Mouse (Mus musculus) cerebellum, adult 8-10 months (tissue): ENCODE results near the gene Rab3a.

Experiments
- DNase-seq: peaks from one replicate; pipeline ENCODE4 v3.0.0; 2022

Gene Rab3a

GRCm38 (mm10) chr8:70754043-70754870, at the start of gene Rab3a:
Rab3a (plus strand) TSS chr8:70754679.
- DNase-seq = peak; percentile 95

DNA sequence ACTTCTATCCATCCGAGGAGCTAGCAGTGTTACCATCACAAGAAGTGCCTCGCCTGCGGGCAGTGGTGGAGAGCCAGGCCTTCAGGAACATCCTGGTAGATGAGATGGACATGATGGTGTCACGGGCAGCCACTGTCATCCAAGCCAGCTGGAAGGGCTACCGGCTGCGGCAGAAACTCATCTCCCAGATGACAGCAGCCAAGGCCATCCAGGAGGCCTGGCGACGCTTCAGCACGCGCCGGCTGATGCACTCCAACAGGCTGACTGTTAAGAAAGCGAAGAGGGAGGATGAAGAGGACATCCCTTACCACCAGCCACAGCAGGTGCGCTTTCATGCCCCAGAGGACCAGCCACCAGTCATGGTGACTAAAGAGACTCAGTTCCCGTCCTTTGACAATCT, 46.2 kb upstream of the Rab3a start:
- no peak for DNase-seq

DNA sequence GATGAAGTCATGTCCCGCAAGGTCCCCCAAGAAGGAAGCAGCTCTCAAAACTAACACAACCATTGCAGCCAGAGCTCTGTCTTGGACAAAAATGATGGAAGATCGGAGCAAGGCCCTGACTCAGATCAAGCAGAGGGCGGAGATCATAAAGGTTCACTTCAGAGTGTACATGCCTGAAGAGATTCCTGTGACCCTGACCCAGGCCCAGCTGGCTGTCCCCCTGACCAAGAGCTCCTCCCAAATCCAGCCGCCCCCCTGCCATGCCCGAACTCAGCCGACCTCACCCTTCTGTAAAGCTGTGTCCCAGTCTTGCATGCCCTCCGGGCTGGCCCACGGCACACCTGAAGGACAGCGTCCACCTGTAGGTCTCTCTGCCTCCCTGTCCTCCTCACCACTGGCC, 44.7 kb upstream of the Rab3a start:
- no peak for DNase-seq

DNA sequence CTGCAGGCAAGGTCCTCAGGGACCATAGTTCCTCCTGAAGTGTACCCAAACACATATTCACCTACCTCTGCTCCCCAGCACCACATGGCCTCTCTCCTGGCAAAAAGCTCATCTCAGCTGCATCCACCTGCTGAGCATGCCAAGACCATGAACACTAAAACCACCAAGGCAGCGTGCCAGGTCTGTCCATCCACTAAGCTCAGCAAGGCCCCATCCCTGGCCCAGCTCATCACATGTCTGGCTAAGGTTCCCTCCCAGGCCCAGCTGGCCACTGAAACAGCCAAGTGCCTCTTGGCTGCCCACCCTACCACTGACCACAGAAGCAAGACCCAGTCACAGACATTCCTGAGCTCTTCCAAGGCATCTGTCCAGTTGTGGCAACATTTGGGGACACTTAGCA, 44.2 kb upstream of the Rab3a start:
- DNase-seq = no peak

GRCm38 (mm10) chr8:70711041-70711440, 43.4 kb upstream of the Rab3a start:
- DNase-seq = no peak

DNA sequence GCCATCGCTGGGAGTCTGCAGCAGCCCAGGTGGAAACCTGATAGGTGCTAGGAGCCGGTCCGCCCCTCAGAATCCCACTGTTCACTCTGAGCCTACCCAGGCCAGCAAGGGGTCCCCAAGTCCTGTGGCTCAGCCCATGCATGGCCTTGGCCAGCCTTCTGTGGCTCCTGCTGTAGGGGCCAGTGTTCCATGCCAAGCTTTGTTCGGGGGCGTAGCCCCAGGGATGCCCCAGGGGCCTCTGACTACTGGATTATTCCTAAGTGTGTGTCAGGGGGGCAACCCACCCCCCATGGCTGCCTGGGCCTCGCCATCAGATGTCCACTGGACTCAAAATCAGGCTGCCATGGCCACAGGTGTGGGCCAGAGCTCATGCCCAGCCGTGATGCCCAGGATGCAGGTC, 40.5 kb upstream of the Rab3a start:
- no peak for DNase-seq

GRCm38 (mm10) chr8:70715086-70715485, 39.4 kb upstream of the Rab3a start:
- DNase-seq = no peak

DNA sequence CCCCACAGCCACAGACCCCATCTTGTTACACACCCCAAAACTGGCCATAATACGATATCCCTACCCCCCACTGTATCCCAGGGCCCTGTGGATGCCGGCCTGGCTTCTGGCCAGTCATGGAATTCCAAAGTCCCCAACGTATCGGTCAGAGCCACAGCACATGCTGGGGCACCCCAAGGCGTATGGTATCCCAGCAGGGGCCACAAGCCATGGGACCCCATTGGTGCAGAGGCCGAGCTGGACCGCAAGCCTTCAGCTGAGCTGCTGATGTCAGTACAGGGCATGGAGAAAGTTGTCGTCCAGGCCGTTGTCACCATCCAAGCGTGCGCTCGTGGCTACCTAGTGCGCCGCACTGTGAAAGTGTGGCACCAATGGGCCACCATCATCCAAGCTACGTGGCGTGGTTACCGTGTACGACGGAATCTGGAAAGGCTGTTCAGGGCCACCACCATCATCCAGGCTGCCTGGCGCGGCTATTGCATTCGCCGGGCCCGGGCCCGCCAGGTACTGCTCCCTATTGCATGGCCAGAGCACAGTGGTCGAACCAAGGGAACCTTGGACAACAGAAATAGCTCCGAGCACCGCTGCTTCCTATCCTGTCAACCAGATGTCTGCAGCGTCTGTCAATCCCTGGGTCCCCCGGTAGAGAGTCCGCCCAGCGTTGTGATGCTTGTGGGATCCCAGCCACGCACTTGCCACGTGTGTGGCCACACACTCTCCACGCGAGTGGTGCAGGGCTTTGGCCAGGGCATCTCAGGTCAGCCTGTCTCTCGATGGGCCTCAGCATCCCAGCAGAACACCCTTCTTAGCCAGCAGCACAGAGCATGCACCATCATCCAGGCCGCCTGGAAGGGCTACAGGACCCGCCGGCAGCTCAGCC, 37.7 kb upstream of the Rab3a start:
- no peak for DNase-seq

DNA sequence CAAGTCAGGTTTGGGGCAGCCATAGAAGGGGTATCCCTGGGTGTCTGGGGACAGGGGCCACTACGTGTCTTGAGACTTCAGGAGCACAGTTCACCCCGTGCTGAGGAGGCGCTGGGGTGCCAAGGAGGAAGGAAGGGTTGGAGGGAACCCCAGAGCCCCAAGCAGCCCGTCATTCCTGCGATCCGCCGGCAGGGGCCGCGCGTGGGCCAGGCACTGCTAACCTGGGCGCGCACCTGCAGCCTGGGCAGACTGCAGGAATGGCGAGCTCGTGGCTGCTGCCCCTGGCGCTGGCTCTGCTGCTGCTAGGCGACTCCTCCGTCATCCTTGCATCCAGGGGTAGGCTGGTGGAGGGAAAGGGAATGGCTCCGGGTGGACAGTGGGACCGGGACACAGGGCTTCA, 36.2 kb upstream of the Rab3a start, which contains the start of gene Gm3336:
Gm3336 (plus strand) TSS at position 247 of the 400 bp plus-strand sequence.
- DNase-seq = peak; percentile 80

DNA sequence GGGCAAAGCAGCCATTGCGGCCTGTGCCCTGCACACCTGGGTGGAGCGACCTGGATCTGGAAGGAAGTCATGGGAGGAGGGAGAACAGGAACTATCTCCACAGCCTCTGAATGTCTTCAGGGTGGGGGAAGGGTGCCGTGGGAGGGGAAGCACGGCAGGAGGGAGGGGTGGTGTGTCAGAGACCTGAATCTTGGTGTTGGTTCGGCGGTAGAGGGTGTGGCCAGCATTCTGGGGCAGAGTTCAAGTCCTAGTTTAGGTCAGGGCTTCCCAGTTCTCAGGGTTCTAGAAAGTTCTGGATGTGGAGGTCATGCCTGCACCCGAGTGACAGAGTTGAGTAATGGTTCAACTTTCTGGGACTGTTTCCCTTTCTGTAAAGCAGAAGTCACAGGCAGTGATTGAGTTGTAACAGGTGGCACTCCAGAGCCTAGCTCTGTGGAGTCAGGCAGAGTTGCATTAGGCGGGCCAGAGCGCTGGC, 34.6 kb upstream of the Rab3a start:
- DNase-seq = no peak

DNA sequence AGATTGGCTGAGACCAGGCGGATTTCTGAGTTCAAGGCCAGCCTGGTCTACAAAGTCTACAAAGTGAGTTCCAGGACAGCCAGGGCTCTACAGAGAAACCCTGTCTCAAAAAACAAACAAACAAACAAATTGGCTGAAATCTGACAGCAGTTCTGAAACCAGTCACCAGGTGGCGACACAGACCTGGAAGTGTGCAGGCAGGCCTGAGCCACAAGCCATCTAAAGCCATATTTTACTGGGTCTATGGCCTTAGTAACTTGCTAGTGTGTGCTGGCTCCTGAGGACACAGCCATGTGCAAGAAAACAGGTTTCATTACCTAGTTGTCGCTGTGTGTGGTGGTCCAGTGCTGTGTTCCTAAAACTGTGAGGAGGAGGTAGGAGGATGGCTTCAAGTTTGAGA, 33.7 kb upstream of the Rab3a start:
- peak; percentile 85 for DNase-seq

DNA sequence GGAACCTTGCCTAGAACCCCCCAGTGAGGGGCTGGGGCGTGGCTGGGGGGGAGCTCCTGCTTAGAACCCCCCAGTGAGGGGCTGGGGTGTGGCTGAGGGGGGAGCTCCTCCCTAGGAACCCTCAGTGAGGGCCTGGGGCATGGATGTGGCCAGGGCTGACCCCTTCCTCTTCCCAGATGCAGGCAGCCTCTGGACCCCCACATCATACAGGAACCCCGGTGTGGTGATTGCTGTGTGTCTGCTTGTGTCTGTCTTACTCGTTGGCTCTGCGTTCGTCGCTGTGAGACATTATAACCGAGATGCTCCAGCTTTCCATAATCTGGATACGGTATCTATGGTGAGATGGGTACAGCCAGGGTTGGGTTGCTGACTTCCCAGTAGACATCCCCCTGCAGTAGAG, 32.9 kb upstream of the Rab3a start:
- DNase-seq = no peak

GRCm38 (mm10) chr8:70723486-70724210, 30.8 kb upstream of the Rab3a start, which contains the start of gene Pde4c:
Pde4c (plus strand) TSS chr8:70723720.
- no peak for DNase-seq

DNA sequence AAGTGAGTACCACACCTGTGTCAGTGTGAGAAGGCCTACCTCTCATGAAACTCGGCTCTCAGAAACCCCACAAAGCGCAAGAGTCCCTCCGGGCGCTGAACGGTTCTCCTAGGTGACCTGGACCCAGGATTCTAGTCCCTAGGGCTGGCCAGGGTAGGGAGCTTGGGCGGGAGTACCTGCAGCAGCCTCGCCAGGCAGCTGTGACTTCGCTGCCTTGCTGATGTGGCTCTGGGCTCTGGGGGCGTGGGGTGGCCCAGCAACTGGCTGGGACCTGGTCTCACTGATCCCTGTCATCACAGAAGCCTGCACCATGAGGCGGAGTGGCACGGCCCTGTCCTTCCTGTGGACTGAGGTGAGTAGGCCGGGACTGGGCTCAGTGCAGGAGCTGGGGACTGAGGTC, 30.3 kb upstream of the Rab3a start:
- no peak for DNase-seq

DNA sequence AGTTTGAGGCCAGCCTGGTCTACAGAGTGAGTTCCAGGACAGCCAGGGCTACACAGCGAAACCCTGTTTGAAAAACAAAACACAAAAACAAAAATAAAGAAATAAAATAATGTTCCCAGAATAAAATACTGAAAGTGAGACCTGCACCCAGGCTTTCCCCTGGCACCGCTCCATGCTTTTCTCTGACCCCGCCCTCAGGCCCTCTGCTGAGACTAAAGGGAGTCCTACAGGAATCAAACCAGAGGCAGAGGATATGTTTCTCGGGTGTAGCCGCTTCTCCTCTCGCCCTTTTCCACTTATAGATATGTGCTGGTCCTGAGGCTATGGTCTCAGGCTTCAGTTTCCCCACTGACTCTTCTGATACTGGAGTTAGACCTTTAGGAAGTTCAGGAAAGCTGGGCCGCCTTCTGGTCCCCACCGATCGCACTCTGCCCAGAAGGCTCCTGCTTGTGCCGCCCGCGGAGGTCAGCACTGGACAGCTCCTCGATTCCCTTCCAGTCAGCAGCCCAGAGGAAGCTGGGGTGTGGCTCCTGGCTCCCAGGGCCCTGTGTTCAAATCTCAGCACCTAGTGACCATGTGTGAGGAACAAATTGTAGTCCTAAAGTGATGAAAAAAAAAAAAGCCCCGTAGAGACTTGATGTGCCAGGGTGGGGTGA, 28.6 kb upstream of the Rab3a start:
- no peak for DNase-seq

DNA sequence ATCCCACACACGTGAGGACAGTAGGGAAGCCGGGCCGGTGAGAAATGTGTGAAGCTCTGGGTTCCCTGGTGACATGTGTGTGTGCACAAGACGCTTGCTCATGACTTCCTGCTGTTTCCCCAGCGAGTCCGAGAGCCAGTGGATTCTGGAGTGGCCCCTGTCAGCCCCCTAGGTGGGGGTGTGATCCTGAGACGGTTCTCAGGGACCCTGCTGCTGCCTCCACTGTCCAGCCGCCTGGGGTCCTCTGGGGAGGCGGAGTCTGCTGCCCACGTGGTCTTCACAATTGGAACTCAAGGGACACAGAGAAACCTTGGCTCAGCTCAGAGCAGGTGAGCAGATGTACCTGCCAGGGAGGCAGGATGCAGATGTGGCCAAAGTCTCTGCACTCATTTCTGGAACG, 27.8 kb upstream of the Rab3a start:
- no peak for DNase-seq

DNA sequence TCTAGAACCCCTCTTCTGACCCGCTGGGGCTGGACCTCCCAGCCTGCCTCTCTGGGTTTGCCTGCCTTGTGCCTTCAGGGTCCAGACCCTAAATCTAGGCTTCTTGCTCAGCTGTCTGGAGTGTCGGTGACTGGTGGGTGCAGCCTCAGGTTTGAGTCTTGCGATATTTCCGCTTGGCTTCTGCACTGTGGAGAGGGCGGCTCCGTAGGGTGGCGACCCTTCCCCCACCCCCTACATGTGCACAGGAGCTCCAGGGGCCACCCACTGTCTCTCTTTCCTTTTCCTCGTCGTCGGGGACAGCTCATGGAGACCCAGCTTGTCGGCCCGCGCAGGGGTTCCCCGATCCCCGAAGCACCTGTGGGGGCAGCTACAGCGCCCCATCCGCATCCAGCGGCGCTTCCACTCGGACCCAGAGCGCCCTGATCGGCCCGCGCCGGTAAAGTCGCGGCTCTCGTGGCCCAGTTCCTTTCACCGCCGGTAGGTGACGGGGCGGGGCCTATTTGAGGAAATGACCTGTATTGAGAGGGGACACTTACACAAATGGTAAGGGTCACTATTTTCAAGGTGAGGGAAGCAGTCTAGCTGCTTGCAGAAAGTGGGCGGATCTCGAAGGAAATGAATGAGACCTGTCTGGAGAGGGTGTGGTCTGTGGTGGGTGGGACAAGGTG, 24.5 kb upstream of the Rab3a start:
- DNase-seq = no peak

DNA sequence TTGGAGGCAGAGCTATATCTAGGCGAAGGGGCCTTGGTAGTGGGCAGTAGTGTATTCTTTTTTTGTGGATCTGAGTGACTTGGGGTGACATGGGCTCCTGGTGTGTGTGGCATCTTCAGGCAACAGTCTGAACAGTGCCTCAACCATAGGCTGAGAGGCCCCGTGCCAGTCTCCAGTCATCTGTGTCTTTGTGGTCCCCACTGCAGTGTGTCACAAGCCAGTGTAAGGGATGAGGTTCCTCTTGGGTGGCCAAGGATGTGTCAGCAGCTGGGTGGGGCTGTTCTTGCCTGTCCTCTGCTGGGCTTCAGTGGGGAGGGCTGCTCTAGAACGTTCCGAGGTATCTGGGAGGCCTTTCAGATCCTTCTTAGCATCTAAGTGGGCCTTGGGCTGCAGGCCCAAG, 23.5 kb upstream of the Rab3a start:
- DNase-seq = no peak

DNA sequence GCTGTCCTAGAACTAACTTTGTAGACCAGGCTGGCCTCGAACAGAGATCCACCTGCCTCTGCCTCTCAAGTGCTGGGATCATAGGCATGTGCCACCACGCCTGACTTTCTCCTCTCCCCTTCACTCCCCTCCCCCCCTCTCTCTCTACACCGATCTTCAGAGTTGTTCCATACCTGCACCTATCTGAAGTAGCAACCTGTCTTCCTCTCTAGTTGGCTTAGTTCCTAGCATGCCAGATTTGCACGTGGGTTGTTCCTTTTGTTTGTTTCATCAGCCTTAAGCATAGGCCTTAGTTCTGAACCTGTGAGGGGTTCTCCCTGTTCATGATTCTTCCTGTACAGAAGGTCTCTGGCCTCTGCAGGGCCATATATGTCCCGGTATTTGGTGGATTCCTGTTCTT, 16.8 kb upstream of the Rab3a start:
- DNase-seq = no peak

DNA sequence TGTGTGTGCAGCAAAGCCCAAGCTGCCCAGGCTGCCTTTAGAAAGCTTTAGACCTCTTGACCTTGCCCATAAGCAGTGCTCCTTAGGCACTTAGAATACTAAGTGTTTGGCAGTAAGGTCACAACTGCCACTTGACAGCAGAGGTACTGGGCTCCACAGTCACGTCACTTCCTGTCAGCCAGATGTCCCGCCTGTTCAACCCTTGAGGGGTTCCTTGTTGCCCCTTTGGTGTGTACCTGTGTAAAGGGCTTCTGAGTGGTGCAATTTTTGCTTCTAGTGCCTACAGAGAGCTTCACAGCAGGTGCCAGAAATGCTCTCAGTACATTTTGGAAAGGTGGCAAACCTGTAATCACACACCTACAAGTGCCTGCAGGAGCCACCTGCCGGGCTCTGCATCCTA, 16.3 kb upstream of the Rab3a start:
- DNase-seq = no peak

GRCm38 (mm10) chr8:70741661-70742060, 12.8 kb upstream of the Rab3a start:
- no peak for DNase-seq

DNA sequence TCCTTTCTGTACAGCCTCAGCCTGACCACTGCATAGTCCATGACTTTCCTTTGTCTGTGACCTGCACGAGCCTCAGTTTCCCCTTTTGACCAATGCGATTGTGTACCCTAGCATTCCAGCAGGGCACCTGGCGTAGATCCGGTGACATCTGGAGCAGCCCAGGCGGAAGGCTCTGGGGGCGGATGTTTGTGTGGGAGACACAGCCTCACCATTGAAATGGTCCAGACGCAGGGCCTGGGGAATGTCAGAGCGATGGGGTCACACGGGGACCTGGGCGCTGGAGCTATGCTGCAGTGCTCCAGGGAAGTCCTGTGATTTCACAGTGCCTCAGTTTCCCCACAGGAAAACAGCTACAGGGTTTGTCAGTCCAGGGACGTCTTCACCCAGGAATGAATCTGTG, 12.3 kb upstream of the Rab3a start:
- no peak for DNase-seq
